Mouse (Mus musculus) embryonic stem cell, embryonic (primary cell): ENCODE data around the gene Ptp4a2.

Experiments
- CTCF ChIA-PET, 4 experiments: fragments of 300-600 bp in 2 of 4; fragments of 350-600 bp in 2 of 4; sonication (Branson Sonifier 250); formaldehyde crosslinking; loops; one replicate each; lab custom pipeline; 2022; ENCODE audit warnings: inconsistent platforms in 2 of 4; lab: Charles Lee
- POLR2A ChIA-PET, 4 experiments: fragments of 300-600 bp in 2 of 4; fragments of 350-600 bp in 2 of 4; sonication (Branson Sonifier 250); formaldehyde crosslinking; loops; one replicate each; lab custom pipeline; 2022; ENCODE audit warnings: antibody characterized with exemption in 4 of 4, inconsistent platforms in 1 of 4; lab: Charles Lee

Ptp4a2 gene

GRCm38 (mm10) chr4:129821087-129821616 lies 10.1 kb downstream of the Ptp4a2 start:
- CTCF ChIA-PET = interaction anchor here in 3 of 4 experiments (0.5 to 2.4 kb wide), 4 partner anchors 10 to 579 kb away, joined by 3 to 7 read pairs (median 5); partner anchors contain the start of gene Ptp4a2 (in 1 of the 3)
- POLR2A ChIA-PET = interaction anchor here (0.6 to 5.4 kb wide), 20 partner anchors 9 to 701 kb away, joined by 3 to 72 read pairs (median 6); partner anchors contain the start of genes Ptp4a2 (in 3 of the 4) and Pef1 (in 1 of the 4)

DNA sequence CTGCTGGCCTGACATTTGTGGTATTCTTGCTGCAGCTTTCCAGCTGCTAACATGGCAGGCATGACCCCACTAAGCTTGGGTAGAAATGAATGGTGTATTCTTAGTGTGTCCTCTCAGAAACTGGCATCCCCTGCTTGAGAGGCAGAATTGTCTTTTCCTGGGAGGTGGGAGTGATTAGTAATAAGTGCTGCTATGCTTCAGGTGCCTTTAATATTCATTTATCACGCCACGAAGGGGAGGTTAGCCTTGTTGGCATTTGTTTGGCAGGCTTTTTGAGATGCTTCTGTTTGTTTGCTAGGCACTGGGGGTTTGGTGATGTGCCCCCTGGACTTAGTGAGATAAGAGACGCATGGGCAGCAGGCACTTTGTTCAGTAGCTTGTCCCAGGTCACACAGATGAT lies 11.3 kb downstream of the Ptp4a2 start:
- ChIA-PET CTCF (interaction anchor here in 2 of 4 experiments (0.6 to 0.7 kb wide), 2 partner anchors 110 to 471 kb away, joined by 3 read pairs; no protein-coding TSS in a partner anchor), POLR2A (interaction anchor here in 3 of 4 experiments (0.5 to 5.4 kb wide), 14 partner anchors 8 to 244 kb away, joined by 3 to 72 read pairs (median 4); partner anchors contain the start of genes Ptp4a2 (in 2 of the 3) and Fam167b (in 1 of the 3))

GRCm38 (mm10) chr4:129823216-129823810 lies 12.3 kb downstream of the Ptp4a2 start:
- CTCF ChIA-PET = no interaction called here

GRCm38 (mm10) chr4:129827611-129828010 lies 16.6 kb downstream of the Ptp4a2 start:
- POLR2A ChIA-PET = interaction anchor here in 3 of 4 experiments (0.6 to 1.1 kb wide), 5 partner anchors 10 to 178 kb away, joined by 3 to 6 read pairs (median 4); no protein-coding TSS in a partner anchor
- CTCF ChIA-PET = no interaction called here

More at GRCm38 (mm10) chr4:129823216-129823810, 12.3 kb downstream of the Ptp4a2 start:
- POLR2A ChIA-PET = interaction anchor here in 3 of 4 experiments (0.6 to 5.4 kb wide), 9 partner anchors 9 to 30 kb away, joined by 3 to 72 read pairs (median 4); partner anchors contain the start of gene Ptp4a2 (in 2 of the 3)

- ChIA-PET POLR2A (interaction anchor here in 1 of 4 experiments (0.6 to 3.1 kb wide), 5 partner anchors 9 to 855 kb away, joined by 3 to 24 read pairs (median 5); no protein-coding TSS in a partner anchor), CTCF (interaction anchor here in 1 of 4 experiments (1.4 kb wide), 1 partner anchor 43 kb away, joined by 3 read pairs; no protein-coding TSS in a partner anchor)
These were observed 17.1 kb downstream of the Ptp4a2 start for GRCm38 (mm10) chr4:129828081-129828480.

GRCm38 (mm10) chr4:129829799-129830198 lies 18.8 kb downstream of the Ptp4a2 start:
- ChIA-PET CTCF (interaction anchor here in 2 of 4 experiments (0.6 to 1.2 kb wide), 3 partner anchors 10 to 186 kb away, joined by 3 to 4 read pairs (median 3); no protein-coding TSS in a partner anchor), POLR2A (interaction anchor here in 3 of 4 experiments (0.6 to 3.1 kb wide), 14 partner anchors 8 to 53 kb away, joined by 3 to 24 read pairs (median 5); partner anchors contain the start of gene Ptp4a2 (in 1 of the 3))

- ChIA-PET POLR2A (interaction anchor here in 3 of 4 experiments (0.7 to 3.1 kb wide), 11 partner anchors 9 to 120 kb away, joined by 3 to 24 read pairs (median 6); partner anchors contain the start of gene Ptp4a2 (in 1 of the 3)), CTCF (no interaction called here)
These were observed 19.4 kb downstream of the Ptp4a2 start for GRCm38 (mm10) chr4:129830343-129830944.

GRCm38 (mm10) chr4:129834581-129834980 lies 23.6 kb downstream of the Ptp4a2 start:
- CTCF ChIA-PET = no interaction called here
- POLR2A ChIA-PET = interaction anchor here in 3 of 4 experiments (0.6 to 2.7 kb wide), 9 partner anchors 10 to 50 kb away, joined by 3 to 10 read pairs (median 5); partner anchors contain the start of gene Ptp4a2 (in 1 of the 3)

- ChIA-PET POLR2A (interaction anchor here in 3 of 4 experiments (0.5 to 2.7 kb wide), 8 partner anchors 10 to 41 kb away, joined by 3 to 10 read pairs (median 4); partner anchors contain the start of gene Ptp4a2 (in 1 of the 3)), CTCF (interaction anchor here in 1 of 4 experiments (1.0 kb wide), 1 partner anchor 91 kb away, joined by 3 read pairs; no protein-coding TSS in a partner anchor)
These were observed 24.3 kb downstream of the Ptp4a2 start for GRCm38 (mm10) chr4:129835296-129835695.

DNA sequence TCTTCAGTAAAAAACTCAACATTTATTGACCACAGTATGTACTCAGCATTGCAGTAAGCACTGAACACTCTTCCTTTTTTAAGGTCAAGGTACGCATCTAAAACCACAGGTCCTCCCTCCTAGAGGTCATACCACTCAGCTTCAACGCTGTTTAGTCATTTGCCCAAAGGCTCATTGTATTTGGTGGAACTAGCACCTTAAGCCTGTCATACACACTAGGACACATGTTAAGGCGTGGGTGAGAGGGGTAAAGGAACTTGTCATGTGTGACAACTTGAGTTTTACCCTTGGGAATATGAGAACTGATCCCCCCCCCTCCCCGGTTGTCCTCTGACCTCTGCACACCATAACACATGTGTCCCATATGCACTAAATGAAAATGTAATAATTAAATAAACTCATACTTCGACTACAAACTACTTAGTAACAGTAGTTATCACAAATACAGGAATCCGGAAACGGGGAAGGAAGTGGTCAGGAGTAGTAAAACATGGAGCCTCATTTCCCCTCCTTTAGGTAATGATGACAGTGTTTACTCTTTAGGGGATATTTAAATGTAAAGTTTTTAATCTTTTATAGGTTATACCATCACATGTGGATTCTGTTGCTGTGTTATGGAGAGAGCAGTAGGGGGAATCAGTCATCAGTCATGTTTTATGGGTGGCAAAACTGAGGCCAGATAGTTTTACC lies 29.0 kb downstream of the Ptp4a2 start:
- POLR2A ChIA-PET = interaction anchor here in 1 of 4 experiments (0.6 to 1.3 kb wide), 6 partner anchors 13 to 237 kb away, joined by 3 to 5 read pairs (median 4); no protein-coding TSS in a partner anchor

DNA sequence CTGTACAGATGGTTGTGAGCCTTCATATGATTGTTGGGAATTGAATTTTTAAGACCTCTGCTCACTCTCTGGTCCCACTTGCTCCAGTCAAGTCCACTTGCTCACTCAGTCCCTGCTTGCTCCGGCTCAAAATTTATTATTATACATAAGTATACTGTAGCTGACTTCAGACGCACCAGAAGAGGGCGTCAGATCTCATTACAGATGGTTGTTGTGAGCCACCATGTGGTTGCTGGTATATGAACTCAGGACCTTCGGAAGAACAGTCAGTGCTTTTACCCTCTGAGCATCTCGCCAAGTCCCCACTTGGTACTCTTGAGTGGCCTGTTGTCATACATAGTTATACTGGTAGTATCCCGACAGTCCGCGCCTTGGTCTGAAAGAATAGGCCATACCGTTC lies 35.8 kb downstream of the Ptp4a2 start:
- ChIA-PET CTCF (interaction anchor here in 2 of 4 experiments (0.6 to 1.6 kb wide), 4 partner anchors 26 to 72 kb away, joined by 3 read pairs; no protein-coding TSS in a partner anchor), POLR2A (interaction anchor here in 1 of 4 experiments (0.7 to 0.9 kb wide), 2 partner anchors 9 to 86 kb away, joined by 3 read pairs; no protein-coding TSS in a partner anchor)

More for the DNA sequence above, 29.0 kb downstream of the Ptp4a2 start:
- CTCF ChIA-PET = interaction anchor here in 1 of 4 experiments (0.6 to 0.7 kb wide), 2 partner anchors 16 to 1095 kb away, joined by 3 to 4 read pairs; no protein-coding TSS in a partner anchor

GRCm38 (mm10) chr4:129850491-129850890 lies 39.5 kb downstream of the Ptp4a2 start:
- ChIA-PET POLR2A (interaction anchor here in 3 of 4 experiments (0.6 to 2.0 kb wide), 14 partner anchors 10 to 197 kb away, joined by 3 to 6 read pairs (median 4); partner anchors contain the start of gene Col16a1 (in 1 of the 3)), CTCF (interaction anchor here in 2 of 4 experiments (0.5 to 1.9 kb wide), 5 partner anchors 29 to 505 kb away, joined by 3 to 6 read pairs (median 3); partner anchors contain the start of gene Spocd1 (in 1 of the 2))

DNA sequence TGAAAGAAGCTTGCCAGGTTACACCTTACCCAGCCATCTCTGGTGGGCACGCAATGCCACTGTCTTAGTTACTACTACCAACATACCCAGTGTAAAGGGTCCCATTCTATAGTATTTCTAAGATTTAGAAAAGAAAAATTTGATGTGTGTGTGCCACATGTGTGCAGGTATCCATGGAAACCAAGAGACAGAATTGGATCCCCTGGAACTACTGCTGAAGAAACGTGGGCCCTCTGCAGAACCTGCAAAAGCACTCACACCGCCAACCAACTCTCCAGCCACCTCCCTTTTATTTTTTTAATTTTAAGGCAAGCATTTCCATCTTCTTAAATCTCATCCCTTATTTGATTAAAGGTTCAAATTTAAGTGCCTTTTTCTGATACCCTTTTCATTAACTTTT lies 40.8 kb downstream of the Ptp4a2 start:
- ChIA-PET POLR2A (interaction anchor here in 3 of 4 experiments (0.6 to 2.0 kb wide), 9 partner anchors 9 to 196 kb away, joined by 3 to 6 read pairs (median 4); partner anchors contain the start of gene Col16a1 (in 1 of the 3)), CTCF (interaction anchor here (0.6 to 1.0 kb wide), 4 partner anchors 67 to 242 kb away, joined by 3 to 4 read pairs (median 3); partner anchors contain the start of gene Khdrbs1 (in 1 of the 4))

- ChIA-PET CTCF (no interaction called here), POLR2A (interaction anchor here in 3 of 4 experiments (0.5 to 1.1 kb wide), 5 partner anchors 11 to 41 kb away, joined by 3 read pairs; no protein-coding TSS in a partner anchor)
These were observed 42.0 kb downstream of the Ptp4a2 start for GRCm38 (mm10) chr4:129853053-129853452.

GRCm38 (mm10) chr4:129853996-129854395 lies 43.0 kb downstream of the Ptp4a2 start:
- ChIA-PET CTCF (interaction anchor here in 3 of 4 experiments (0.6 to 0.7 kb wide), 3 partner anchors 49 to 182 kb away, joined by 3 to 6 read pairs (median 4); no protein-coding TSS in a partner anchor), POLR2A (interaction anchor here in 3 of 4 experiments (0.6 to 1.1 kb wide), 7 partner anchors 12 to 495 kb away, joined by 3 to 5 read pairs (median 3); no protein-coding TSS in a partner anchor)

DNA sequence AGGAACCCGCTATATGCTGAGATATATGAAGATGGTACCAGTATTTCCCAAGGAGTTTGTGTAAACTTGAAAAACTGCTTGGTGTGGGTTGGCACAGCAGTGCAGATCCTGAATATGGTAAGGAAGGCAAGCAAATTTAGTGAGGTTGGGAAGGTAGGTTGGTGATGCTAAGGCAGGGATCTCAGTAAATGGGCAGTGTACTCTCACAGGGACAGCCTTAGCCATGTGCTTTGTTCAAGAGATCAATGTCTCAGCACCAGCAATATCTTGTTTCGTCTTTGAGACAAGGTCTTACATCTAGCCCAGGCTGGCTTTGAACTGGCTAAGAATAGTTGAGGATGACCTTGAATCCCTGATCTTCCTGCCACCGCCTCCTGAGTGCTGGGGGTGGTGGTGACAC lies 43.6 kb downstream of the Ptp4a2 start:
- CTCF ChIA-PET = interaction anchor here in 1 of 4 experiments (0.6 kb wide), 1 partner anchor 181 kb away, joined by 6 read pairs; no protein-coding TSS in a partner anchor
- POLR2A ChIA-PET = interaction anchor here in 1 of 4 experiments (0.7 kb wide), 1 partner anchor 58 kb away, joined by 5 read pairs; no protein-coding TSS in a partner anchor
